Mouse (Mus musculus): ENCODE measurements around the gene Gm21972. TPM values are rescaled to one million over a fixed set of nuclear protein-coding genes. Genes with fewer than 3 reads are reported as not detected.

The Gm21972 gene
- total RNA-seq, 2 experiments from 2014 or later, result 0.44 to 0.68 TPM

DNA sequence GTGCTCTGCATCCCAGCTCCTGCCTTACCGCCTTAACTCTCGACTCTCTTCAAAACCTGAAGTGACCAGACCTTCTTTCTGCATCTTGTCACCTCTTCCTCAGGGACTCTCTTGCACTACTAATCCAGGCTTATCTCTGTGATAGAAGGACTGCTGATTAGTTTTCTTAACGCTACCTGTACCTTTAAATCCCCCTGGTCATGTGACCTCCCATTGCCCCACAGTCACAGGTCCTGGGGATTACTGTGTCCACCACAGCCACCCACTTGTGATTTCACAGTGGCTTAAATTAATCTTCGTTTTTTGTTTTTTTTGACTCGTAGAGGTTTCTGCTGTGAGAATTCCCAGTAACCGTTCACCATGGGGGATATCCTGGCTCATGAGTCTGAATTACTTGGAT is 23.2 kb downstream of the Gm21972 start:
- DNase-seq, result no peak
- intact Hi-C loops (cut with DNase I; ENCODE audit: low total_unique reads), result no loop called here

DNA sequence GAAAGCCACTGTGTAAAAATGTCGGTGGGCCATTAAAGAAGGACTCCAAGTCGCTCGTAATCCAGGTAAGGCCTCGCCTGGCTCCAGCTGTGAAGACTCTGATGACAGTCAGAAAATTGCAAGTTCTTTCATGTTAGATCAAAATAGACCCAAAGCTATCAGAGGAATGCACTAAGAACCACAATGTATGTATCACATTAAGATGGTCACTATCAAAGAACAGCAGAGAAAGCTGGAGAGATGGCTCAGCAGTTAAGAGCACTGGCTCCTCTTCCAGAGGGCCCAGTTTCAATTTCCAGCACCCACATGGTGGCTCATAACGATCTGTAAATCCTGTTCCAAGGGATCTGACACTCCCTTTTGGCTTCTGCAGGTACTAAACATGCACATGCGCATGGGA is 26.6 kb downstream of the Gm21972 start:
- intact Hi-C loops (cut with DNase I; ENCODE audit: low total_unique reads), result no loop called here
- no peak for DNase-seq

DNA sequence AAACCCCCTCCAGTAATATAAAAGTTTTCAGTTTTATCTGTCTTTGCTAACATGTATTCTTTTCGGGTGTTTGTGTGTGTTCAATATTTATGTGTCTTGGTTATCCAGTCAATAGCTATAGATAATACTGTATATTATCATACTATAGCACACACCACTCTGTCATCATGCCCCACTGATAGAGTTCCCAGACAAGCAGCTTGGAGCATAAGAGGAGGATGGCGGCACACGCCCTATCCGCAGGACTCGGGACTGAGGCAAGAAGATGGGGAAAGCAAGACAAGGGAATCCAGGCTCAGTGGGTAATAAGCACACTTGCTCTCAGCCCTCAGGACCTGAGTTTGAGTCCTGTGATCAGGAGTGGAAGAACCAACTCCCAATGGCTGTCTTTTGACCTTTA is 27.0 kb downstream of the Gm21972 start:
- intact Hi-C loops (cut with DNase I; ENCODE audit: low total_unique reads), result no loop called here
- no peak for DNase-seq

DNA sequence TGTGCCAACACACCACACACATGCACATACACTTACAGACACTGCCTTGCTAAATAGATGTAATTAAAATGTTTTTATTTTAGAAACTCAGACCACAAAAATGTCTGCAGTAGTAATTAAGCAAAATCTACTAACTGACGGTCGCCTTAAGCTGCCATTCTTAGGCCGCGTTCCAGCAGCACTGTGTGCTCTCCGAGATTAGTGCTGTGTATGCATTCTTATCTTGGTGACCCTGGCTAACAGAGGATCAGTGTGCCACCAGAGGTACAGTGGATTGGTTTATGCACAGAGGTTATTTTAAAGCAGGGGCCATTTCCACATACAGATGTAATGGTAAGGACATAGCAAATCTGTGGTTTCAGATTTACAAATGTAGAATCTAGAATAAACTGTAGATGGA is 27.6 kb downstream of the Gm21972 start:
- intact Hi-C loops (cut with DNase I; ENCODE audit: low total_unique reads), result no loop called here
- DNase-seq, result no peak

DNA sequence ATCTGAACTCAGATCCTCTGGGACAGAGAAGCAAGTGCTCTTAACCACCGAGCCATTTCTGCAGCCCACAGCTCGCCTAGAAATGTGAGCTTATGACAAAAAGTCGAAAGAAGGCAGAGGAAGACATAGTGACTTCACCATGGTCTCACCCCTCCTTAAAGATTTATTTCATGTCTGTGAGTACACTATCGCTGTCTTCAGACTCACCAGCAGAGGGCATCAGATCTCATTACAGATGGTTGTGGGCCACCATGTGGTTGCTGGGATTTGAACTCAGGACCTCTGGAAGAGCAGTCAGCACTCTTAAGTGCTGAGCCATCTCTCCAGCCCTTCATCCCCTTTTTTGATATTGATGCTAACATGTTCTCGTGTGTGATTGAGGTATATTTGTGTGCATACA is 41.2 kb downstream of the Gm21972 start:
- no peak for DNase-seq
- intact Hi-C loops (cut with DNase I; ENCODE audit: low total_unique reads), result loop anchor here (5.0 kb wide), 1 partner anchor 163 kb away; no protein-coding TSS in a partner anchor

DNA sequence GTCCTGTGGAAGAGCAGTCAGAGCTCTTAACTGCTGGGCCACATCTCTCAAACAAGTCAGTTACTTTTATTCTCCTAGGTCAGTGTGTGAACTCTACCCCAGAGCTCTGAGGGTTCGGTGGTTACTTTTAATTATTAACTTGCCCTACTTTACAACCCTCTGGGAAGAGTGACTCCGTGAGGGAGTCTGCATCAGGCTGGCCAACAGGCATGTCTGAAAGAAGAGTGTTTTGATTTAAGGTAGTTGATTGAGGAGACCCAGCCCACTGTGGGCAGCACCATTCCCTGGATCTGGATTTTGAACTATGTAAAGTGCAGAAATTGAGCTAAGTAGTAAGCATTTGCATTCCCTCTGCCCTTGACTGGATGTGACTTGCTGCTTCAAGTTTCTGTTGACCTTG is 42.6 kb downstream of the Gm21972 start:
- no peak for DNase-seq
- intact Hi-C loops (cut with DNase I; ENCODE audit: low total_unique reads), result loop anchor here (5.0 kb wide), 1 partner anchor 161 kb away; no protein-coding TSS in a partner anchor

DNA sequence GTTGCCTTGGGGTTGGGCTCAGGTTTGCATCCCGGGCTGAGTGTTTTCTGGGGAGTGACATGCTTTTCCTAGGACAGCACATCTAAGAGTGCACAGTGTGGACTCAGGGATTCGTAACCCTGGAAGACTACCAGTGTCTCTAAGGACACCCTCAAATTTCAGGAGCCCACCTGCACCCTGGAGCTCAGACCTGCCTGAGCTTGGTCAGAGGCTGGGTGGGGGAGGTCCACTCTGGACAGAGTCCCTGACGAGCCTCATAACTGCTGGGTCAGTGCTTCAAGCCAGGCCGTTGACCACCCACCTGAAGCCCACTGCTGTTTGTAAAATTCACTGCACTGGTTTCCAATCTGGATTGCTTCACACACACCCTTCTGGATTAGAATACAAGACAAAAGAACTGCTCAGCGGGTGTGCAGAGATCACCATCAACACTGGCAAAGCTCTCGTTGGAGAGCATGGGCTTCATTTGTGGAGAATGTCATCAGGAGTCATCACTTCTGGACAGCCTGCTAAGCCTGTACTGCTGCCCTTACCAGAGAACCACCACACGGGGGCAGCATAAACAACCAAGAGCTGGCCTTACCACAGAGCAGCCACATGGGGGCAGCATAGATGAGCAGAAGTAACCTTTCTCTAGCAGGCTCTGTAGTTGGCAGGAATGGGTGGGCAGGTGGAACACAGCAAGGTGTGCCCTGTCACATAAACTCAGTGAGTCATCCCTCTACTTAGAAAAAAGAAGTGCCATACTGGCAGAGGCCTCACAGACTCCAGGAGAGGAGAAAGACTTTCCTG is 45.2 kb downstream of the Gm21972 start:
- peak; percentile 78 for DNase-seq
- intact Hi-C loops (cut with DNase I; ENCODE audit: low total_unique reads), result loop anchor here (5.0 kb wide), 1 partner anchor 159 kb away; no protein-coding TSS in a partner anchor

DNA sequence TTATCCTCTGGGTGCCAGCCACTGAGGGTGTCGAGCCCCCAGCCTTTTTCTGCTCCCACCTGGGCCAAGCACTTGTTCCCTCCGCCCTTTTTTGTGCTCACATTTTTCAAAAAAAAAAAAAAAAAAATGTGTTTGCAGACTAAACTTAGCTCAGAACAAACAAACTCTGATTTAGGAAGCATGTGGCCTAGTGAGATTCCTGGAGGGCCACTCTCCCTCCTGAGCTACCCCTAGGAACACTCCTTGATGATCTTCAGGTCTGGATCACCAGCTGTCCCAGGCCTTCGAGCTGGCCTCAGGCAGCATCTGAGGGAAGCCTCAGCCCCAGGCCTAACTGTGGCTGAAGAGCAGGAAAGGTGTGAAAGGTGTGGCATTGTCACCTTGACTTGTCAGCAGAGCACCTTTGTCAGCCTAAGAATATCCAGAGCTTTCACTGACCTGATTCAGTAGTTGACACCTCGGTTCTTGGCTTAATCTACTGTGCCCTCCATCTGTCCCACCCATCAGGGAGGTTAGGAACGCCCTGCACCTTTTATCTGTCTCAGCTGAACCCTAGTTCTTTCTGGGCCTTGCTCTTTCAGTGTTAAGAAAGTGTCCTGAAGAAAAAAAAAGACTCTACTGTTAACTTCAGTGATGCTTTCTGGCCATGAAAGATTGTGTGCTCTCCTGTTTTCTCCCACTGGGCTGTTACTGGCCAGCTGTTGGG is 48.7 kb downstream of the Gm21972 start:
- intact Hi-C loops (cut with DNase I; ENCODE audit: low total_unique reads), result no loop called here
- no peak for DNase-seq

DNA sequence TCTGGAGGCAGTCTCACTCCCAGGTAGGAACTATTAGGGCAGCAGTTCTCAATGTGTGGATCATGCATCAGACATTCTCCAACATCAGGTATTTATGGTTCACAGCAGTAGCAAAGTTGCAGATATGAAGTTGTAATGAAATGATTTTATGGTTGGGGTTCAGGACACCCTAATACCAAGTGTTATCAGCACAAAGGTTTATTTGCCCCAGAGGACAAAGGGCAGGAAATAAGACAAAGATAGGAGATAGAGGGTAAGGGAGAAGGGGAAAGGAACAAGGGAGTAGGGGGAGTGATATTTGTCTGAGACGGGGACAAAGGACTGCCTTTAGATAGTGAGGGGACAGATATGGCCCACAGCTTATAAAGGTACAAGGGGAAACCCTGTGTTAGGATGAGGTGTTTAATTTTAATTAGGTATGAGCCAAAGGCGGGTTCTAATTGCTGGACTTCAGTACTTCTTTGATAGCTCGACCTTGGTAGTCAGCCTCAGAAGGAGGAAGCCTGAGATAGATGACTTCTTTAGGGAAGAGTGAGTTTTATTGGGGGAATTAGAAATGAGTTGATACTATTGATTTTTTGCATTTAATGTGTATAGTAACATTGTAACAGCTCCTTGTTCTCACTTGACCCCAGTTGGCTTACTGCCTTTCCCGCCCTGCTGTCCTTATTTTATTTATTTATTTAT is 50.3 kb downstream of the Gm21972 start:
- intact Hi-C loops (cut with DNase I; ENCODE audit: low total_unique reads), result no loop called here
- no peak for DNase-seq

DNA sequence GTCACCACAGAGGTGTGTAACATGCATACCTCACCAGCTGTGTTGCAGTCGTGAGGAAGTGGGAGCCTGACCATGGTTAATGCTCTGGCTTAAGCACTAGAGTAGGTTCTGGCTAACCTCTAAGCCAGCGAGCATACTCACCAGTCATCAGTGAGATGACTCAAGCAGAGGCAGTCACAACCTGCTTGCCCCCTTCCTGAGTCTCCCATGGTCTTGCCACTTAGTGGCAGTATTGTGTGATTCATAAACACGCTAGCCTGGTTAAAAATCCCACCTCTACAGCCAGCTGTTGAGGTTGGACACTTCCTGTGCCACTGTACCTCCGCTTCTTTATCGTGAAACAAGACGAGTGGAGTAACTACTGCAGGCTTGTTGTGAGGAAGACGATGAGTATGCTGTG is 53.3 kb downstream of the Gm21972 start:
- intact Hi-C loops (cut with DNase I; ENCODE audit: low total_unique reads), result no loop called here
- no peak for DNase-seq

DNA sequence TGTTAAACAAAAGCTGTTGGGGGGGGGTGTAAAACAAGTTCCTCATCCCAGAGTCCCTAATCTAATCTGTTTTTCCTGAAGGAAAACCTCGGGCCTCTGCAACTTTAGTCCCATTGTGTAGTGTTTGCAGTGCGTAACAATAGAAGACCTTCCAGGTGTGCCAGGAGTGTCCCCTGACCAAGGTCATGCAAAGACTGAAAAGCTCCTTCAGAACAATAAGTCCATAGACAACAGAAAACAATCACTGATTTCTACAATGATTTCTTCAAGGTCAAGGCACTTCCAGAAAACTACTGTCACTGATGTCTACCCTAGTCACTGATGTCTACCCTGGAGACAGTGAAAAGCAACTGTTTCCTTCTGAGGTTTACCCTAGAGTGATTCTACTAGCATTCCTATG is 54.4 kb downstream of the Gm21972 start:
- intact Hi-C loops (cut with DNase I; ENCODE audit: low total_unique reads), result no loop called here
- DNase-seq, result no peak

DNA sequence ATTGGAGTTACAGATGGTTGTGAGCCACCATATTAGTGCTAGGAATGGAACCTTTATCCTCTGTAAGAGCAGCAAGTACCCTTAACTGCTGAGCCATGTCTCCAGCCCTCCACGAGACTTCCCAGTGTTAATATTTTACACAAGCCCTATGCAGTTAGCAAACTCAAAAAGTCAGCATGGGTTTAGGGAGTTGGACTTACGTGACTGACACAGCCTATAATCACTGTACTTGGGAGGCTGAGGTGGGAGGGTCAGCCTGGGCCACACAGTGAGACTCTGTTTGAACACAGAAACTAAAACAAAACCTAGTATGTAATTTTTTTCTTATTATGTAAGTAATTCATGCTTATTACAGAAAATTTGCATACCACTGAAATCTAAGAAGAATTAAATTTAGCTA is 54.8 kb downstream of the Gm21972 start:
- DNase-seq, result no peak
- intact Hi-C loops (cut with DNase I; ENCODE audit: low total_unique reads), result no loop called here

DNA sequence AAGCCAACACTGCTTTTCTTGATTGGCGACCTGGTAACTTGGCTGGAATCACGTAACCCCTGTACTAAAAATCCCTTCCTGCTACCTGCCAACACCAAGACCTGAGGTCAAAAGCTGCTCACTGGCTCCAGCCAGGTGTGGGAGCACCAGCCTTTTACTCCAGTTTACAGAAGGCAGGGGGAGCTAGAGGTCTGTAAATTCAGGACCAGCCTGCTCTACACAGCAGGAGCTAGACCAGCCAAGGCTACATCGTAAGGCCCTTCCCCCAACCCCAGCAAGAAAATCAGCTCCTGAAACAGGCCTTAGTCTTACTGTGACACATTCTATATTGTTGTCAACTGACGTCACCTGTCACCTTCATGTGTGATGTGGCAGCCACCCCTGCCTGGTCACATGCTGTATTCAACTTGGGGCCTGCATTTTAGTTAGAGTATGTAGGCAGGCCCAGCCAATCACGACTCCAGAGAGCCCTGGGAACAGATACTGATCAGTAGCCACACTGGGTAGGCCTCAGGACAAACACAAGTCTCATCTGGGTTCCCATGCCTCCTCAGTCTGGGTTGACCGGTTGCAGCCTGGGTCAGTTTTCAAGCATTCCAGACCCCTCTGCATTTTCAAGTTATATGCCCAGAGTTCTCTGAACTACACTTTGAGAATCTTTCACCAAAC is 55.7 kb downstream of the Gm21972 start:
- no peak for DNase-seq
- intact Hi-C loops (cut with DNase I; ENCODE audit: low total_unique reads), result no loop called here

DNA sequence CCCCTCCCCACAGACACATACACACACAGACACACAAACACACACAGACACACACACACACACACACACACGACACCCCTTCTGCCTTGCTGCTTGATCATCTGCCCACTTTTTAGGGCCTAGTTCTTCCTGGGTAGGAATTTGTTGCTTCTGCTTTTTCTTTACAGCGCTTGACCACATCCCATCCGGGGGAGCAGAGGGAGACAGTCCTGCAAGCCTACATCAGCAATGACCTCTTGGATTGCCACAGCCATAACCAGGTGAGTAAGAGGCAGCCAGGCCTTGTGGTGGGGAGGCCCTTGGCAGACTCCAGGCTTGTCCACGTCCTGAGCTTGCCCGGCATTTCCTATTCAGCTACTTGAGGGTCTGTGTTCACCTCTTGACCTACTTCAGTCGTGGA is 57.4 kb downstream of the Gm21972 start:
- DNase-seq, result no peak
- intact Hi-C loops (cut with DNase I; ENCODE audit: low total_unique reads), result no loop called here

DNA sequence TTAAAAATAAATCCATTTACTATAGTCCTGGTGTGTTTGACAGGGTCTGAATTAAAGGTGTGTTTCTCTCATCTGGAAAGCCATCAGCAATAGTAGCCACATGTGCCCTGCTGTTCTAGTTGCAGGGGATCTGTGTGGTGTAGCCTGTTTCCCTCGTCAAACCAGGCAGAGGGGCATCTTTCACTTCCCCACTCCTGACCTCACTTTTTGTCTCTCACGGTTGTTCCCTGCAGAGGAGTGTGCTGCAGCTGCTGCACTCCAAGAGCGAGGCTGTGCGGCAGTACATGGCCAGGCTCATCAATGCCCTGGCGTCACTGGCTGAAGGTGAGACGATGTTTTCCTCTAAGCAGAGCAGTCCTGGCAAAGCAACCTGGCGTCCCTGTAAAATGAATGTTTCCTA is 60.6 kb downstream of the Gm21972 start:
- no peak for DNase-seq
- intact Hi-C loops (cut with DNase I; ENCODE audit: low total_unique reads), result no loop called here

DNA sequence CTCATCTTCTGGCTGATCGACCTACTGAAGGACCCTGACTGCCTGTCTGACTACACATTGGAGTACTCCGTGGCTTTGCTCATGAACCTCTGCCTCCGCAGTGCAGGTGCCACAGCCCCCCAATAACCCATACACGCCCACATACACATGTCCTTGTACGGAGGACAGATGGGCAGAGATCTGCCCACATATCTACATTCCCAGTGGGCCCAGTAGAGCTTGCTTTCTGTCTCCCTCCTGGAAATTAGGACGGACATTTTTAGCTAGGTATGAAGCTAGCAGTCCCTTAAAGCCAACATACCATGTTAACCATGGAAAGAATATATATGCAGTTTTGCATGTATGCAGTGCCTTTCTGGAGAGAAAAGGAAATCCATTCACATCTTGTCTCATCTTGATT is 64.8 kb downstream of the Gm21972 start:
- no peak for DNase-seq
- intact Hi-C loops (cut with DNase I; ENCODE audit: low total_unique reads), result no loop called here

DNA sequence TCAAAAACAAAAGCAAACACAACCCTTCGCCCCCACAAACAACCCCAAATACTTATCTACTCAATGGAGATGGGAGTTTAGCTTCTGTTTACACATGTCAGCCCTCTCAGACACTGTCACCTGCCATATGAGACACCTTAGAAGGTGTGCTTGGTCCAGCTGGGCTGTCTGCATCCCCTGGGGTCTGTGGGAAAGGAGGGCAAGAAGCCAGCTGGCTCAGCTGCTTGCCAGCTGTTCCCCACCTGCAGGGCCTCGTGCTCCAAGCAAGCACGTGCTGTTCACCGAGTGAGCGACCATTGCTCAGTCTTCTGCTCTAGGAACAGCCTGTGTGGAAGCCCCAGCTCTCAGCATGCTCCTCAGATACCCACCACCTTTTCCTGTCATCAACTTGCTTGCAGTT is 65.6 kb downstream of the Gm21972 start:
- DNase-seq, result no peak

DNA sequence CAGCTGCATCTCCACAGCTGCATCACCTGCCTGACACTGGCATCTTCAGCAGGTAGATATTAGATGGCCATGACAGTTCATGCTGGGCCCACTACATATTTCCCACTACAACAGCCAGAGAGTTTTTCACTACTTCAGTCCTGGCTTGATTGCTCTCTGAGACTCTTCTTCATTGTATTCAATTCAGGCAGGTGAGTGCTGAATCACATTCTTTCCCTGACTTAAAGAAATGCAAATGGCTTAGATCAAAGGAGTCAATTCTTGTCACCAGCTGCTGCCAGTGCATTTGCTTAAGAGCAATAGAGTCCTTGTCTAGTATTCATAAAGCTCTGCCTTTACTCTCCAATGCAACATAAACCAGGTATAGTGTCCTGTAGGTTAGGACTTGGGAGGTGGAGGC is 67.9 kb downstream of the Gm21972 start:
- no peak for DNase-seq
- intact Hi-C loops (cut with DNase I; ENCODE audit: low total_unique reads), result no loop called here

More for the DNA sequence above, 65.6 kb downstream of the Gm21972 start:
- intact Hi-C loops (cut with DNase I; ENCODE audit: low total_unique reads), result no loop called here

DNA sequence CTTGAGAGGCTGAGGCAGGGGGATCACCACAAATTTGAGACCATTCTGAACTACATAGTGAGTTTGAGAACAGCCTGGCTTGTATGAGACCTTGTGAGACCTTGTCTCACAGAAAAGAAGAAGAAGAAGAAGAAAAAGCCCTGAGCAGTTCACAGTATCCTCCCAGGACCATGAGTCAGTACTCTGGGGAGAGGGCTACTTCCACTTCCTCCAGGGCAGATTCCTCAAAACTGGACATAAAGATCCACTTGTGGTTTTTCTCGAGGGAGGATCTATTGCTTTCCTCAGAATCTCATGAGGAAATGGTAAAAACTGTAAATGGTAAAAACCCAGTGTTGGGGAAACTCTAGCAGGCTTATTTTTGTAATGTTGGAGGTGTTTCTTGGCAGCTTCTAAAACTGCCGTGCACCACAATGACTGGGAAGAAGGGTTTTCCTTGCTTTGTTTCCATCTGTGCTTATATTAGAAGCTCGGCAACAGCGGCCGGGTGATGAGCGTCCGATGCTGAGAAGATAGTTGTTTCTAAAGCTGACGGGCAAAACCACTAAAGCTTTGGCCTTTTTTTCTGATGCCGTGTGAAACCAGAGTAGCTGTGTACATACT is 69.3 kb downstream of the Gm21972 start:
- intact Hi-C loops (cut with DNase I; ENCODE audit: low total_unique reads), result no loop called here

DNA sequence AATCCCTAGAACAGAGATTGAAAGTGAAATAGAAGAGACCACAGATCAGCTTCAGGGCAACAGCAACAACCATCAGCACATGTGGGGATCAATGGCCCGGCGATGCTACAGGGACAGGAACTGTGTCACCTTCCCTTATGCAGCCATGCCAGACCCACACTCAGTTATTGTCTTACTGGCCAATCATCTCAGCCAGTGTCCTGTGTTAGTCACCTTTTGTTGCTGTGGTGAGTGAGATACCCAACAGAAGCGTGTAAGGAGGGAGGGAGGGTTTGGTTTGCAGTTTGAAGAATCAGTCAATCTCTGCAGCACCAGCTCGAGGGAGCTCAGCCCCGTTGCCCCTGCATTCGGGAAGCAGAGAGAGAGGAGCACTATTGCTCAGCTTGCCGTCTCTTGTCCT is 77.2 kb downstream of the Gm21972 start:
- DNase-seq, result no peak
- intact Hi-C loops (cut with DNase I; ENCODE audit: low total_unique reads), result no loop called here

More for the DNA sequence above, 69.3 kb downstream of the Gm21972 start:
- DNase-seq, result no peak

Measured in gastrocnemius, postnatal 14 days (tissue).